Mouse (Mus musculus): ENCODE measurements around the gene Gja8. TPM values are rescaled to one million over a fixed set of nuclear protein-coding genes. Genes with fewer than 3 reads are reported as not detected.

Gene Gja8
- total and polyA plus RNA-seq, 3 experiments, result 0.04 TPM; not detected in 1

- TF ChIP-seq MAFK (IDR thresholded peaks at IDR 0.05; ENCODE audit: borderline replicate concordance, low read depth, low read length), result no peak
- no peak for TF ChIP-seq SIN3A (IDR thresholded peaks at IDR 0.05; ENCODE audit: low read length)
- TF ChIP-seq MAZ (IDR thresholded peaks at IDR 0.05; ENCODE audit: low read depth, low read length), result no peak
- TF ChIP-seq MYC (IDR thresholded peaks at IDR 0.05; ENCODE audit: low read depth, low read length), result no peak
- TF ChIP-seq MAX (IDR thresholded peaks at IDR 0.05; ENCODE audit: low read length), result no peak
- TF ChIP-seq EP300 (IDR thresholded peaks at IDR 0.05; ENCODE audit: low read depth in 1 of 2, low read length in 2 of 2), result peak; percentile 29 to 51; a peak in 3 of 4 replicates
- TF ChIP-seq ETS1 (IDR thresholded peaks at IDR 0.05; ENCODE audit: low read depth, low read length), result no peak
- TF ChIP-seq ZMIZ1 (IDR thresholded peaks at IDR 0.05; ENCODE audit: low read depth, low read length), result no peak
These were observed 23.4 kb downstream of the Gja8 start (continued) for GRCm38 (mm10) chr3:96902336-96902999.

- Histone ChIP-seq H3K36me3 (ENCODE audit: control insufficient read depth in 1 of 2, insufficient read depth in 2 of 2, low read length in 2 of 2) (peaks cover 0 to 25% of the 10 kb centered on the region in 2 experiments; a peak in 2 of 4 replicates), H3K9me3 (replicated peaks; ENCODE audit: insufficient read depth, low read length) (no peaks in the 10 kb centered on the region), H3K4me3 (ENCODE audit: control insufficient read depth in 1 of 2, insufficient read depth in 1 of 2, low read depth in 2 of 2, low read length in 2 of 2) (no peak overlapping the region), H3K27me3 (ENCODE audit: control insufficient read depth in 1 of 2, insufficient read depth in 2 of 2, low read length in 2 of 2) (no peaks in the 10 kb centered on the region), H3K79me2 (ENCODE audit: control insufficient read depth, insufficient read depth, low read length, poor library complexity) (no peaks in the 10 kb centered on the region), H3K27ac (ENCODE audit: control insufficient read depth, low read depth, low read length) (no peak overlapping the region), H3K9ac (ENCODE audit: control insufficient read depth, low read depth, low read length, poor library complexity, severe bottlenecking) (no peak overlapping the region), H3K4me1 (ENCODE audit: control insufficient read depth in 1 of 2, insufficient read depth in 2 of 2, low read length in 2 of 2) (no peaks in the 10 kb centered on the region)
- TF ChIP-seq MAZ (IDR thresholded peaks at IDR 0.05; ENCODE audit: low read depth, low read length) (no peak), MYB (IDR thresholded peaks at IDR 0.05; ENCODE audit: low read depth, low read length) (no peak)
- no peak for DNase-seq (ENCODE audit: low read depth, low spot score)
These were observed 42.1 kb downstream of the Gja8 start for GRCm38 (mm10) chr3:96883690-96884089.

GRCm38 (mm10) chr3:96882061-96882849 is 43.6 kb downstream of the Gja8 start:
- no peak overlapping the region for H3K4me3 ChIP-seq (ENCODE audit: control insufficient read depth in 1 of 2, insufficient read depth in 1 of 2, low read depth in 2 of 2, low read length in 2 of 2)
- TF ChIP-seq SMC3 (IDR thresholded peaks at IDR 0.05; ENCODE audit: low read depth, low read length) (no peak), MYC (IDR thresholded peaks at IDR 0.05; ENCODE audit: low read depth, low read length) (no peak), NRF1 (IDR thresholded peaks at IDR 0.05; ENCODE audit: insufficient read depth, low read depth, low read length, poor library complexity, severe bottlenecking) (no peak), POLR2AphosphoS5 (IDR thresholded peaks at IDR 0.05; ENCODE audit: borderline replicate concordance, low read depth, low read length) (no peak), BHLHE40 (IDR thresholded peaks at IDR 0.05; ENCODE audit: borderline replicate concordance, low read depth, low read length) (no peak), ZMIZ1 (IDR thresholded peaks at IDR 0.05; ENCODE audit: low read depth, low read length) (no peak), MAFK (IDR thresholded peaks at IDR 0.05; ENCODE audit: borderline replicate concordance, low read depth, low read length) (no peak), CTCF (IDR thresholded peaks at IDR 0.05 in 2 of 3, conservative IDR thresholded peaks at IDR 0.05 in 1 of 3; ENCODE audit: control insufficient read depth in 1 of 3, insufficient read depth in 1 of 3, low read depth in 2 of 3, low read length in 3 of 3, poor library complexity in 1 of 3, severe bottlenecking in 1 of 3) (no peak)
- no peaks in the 10 kb centered on the region for H3K4me1 ChIP-seq (ENCODE audit: control insufficient read depth in 1 of 2, insufficient read depth in 2 of 2, low read length in 2 of 2)
- H3K9ac ChIP-seq (ENCODE audit: control insufficient read depth, low read depth, low read length, poor library complexity, severe bottlenecking), result no peak overlapping the region
- H3K27ac ChIP-seq (ENCODE audit: control insufficient read depth, low read depth, low read length), result no peak overlapping the region
- H3K9me3 ChIP-seq (replicated peaks; ENCODE audit: insufficient read depth, low read length), result no peaks in the 10 kb centered on the region
- H3K27me3 ChIP-seq (ENCODE audit: control insufficient read depth in 1 of 2, insufficient read depth in 2 of 2, low read length in 2 of 2), result no peaks in the 10 kb centered on the region
- H3K79me2 ChIP-seq (ENCODE audit: control insufficient read depth, insufficient read depth, low read length, poor library complexity), result no peaks in the 10 kb centered on the region
- H3K36me3 ChIP-seq (ENCODE audit: control insufficient read depth in 1 of 2, insufficient read depth in 2 of 2, low read length in 2 of 2), result peaks cover 0 to 22% of the 10 kb centered on the region in 2 experiments; a peak in 2 of 4 replicates
- no peak for DNase-seq (ENCODE audit: low read depth, low spot score)
